Mouse (Mus musculus): ENCODE measurements around the gene Cutal. TPM values are rescaled to one million over a fixed set of nuclear protein-coding genes. Genes with fewer than 3 reads are reported as not detected.

The Cutal gene
- total and polyA plus RNA-seq, 3 experiments = not detected

DNA sequence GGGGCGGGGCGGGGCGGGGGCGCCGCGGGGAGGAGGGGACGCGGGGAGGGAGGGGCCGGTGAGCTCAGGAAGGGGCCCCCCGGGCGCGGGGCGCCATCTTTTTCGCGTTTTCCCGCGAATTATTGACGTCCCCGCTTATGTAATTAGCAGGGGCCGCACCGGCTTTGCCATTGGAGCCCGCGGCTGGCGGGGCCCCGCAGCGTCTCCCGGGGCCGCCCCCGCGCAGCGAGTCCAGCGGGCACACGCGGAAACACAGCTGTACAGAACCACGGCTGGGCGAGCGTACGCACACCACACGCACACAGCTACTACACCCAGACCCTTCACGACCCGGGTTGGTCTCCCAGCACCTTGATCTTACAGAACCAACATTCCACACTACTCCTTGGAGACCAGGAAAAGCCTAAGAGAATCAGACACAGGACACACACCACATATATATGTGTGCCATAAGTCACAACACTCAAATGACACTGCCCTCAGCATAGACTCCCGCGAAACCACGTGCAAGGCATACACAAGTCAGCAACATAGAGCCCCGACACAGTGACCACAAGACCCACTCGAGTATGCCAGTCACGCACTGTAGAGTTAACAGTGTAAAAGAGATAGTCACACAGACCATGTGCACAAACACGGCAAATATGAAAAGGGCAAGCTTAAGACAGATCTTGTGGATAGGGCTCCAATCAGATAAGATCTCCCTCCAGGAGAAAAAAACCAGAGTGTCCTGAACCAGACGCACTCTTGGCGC is 40.0 kb downstream of the Cutal start (continued):
- TF ChIP-seq HCFC1 (IDR thresholded peaks at IDR 0.05; ENCODE audit: low read depth, low read length) (peak; percentile 16; the same call in 1 of the 2 replicates), MAX (IDR thresholded peaks at IDR 0.05; ENCODE audit: low read length) (peak; percentile 81), TCF12 (IDR thresholded peaks at IDR 0.05; ENCODE audit: low read depth, low read length) (peak; percentile 66), MXI1 (IDR thresholded peaks at IDR 0.05; ENCODE audit: low read depth, low read length) (peak; percentile 65), ZNF384 (IDR thresholded peaks at IDR 0.05; ENCODE audit: low read depth, low read length) (no peak)

DNA sequence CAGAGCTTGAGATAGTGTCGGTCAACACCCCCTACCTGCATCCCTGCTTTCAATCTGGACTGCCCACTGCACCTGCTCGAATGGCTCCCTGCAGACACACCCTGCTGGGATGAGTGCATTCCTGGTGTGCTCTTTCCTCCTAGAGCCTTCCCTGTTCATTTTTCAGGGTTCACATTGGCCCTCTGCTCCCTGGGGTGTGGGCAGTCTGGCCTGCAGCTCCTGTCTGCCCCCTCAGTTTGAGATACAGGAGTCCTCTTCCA is 40.6 kb downstream of the Cutal start:
- no peaks in the 10 kb centered on the region for H3K27me3 ChIP-seq (replicated peaks)
- H3K4me3 ChIP-seq (replicated peaks in 1 of 3; ENCODE audit: low read depth in 2 of 3, low read length in 2 of 3, poor library complexity in 1 of 3) = peak overlapping the region in 2 of 3 experiments; percentile 64 to 67
- H3K9me3 ChIP-seq (replicated peaks; ENCODE audit: low read length) = no peaks in the 10 kb centered on the region
- DNase-seq (ENCODE audit: extremely low read depth) = no peak
- in situ Hi-C loops (cut with MboI; ENCODE audit: low pct_ligation_motif_present, low pct_unique_long_range_greater_than_20kb, low sequenced_read_pairs) (loop anchor here (10.0 kb wide), 1 partner anchor 50 kb away; the partner anchor contains the start of gene Traf1), dilution Hi-C loops (cut with MboI; ENCODE audit: extremely low pct_ligation_motif_present, extremely low pct_unique_long_range_greater_than_20kb, low sequenced_read_pairs) (no loop called here)
- peak overlapping the region; percentile 26 for H3K4me2 ChIP-seq (ENCODE audit: insufficient read depth, low read depth, poor library complexity, severe bottlenecking)
- H3K9ac ChIP-seq (ENCODE audit: insufficient read depth, low read depth) = peak overlapping the region; percentile 79; the same call in 1 of the 2 replicates
- H3K36me3 ChIP-seq (replicated peaks in 1 of 2; ENCODE audit: control insufficient read depth in 1 of 2, insufficient read depth in 1 of 2, low read length in 1 of 2) = peaks cover 17 to 25% of the 10 kb centered on the region in 2 experiments
- no peak overlapping the region for H3K27ac ChIP-seq (ENCODE audit: insufficient read depth, low read depth)
- no peak for TF ChIP-seq CHD2 (IDR thresholded peaks at IDR 0.05; ENCODE audit: low read length)
- no peak for TF ChIP-seq USF2 (conservative IDR thresholded peaks at IDR 0.05; ENCODE audit: low read depth, low read length)
- no peak for TF ChIP-seq MYC (IDR thresholded peaks at IDR 0.05; ENCODE audit: low read depth, low read length)
- TF ChIP-seq ELF1 (IDR thresholded peaks at IDR 0.05; ENCODE audit: low read depth, low read length) = no peak
- TF ChIP-seq KAT2A (IDR thresholded peaks at IDR 0.05; ENCODE audit: insufficient replicate concordance, low read length) = no peak
- no peak for TF ChIP-seq PAX5 (IDR thresholded peaks at IDR 0.05; ENCODE audit: low read length)
- TF ChIP-seq USF1 (IDR thresholded peaks at IDR 0.05; ENCODE audit: low read depth, low read length) = no peak
- no peak for TF ChIP-seq MEF2A (IDR thresholded peaks at IDR 0.05; ENCODE audit: borderline replicate concordance, low read depth, low read length)
- TF ChIP-seq ETS1 (conservative IDR thresholded peaks at IDR 0.05; ENCODE audit: low read depth, low read length) = no peak
- TF ChIP-seq NELFE (IDR thresholded peaks at IDR 0.05; ENCODE audit: low read depth, low read length) = no peak
- no peak for TF ChIP-seq MXI1 (IDR thresholded peaks at IDR 0.05; ENCODE audit: low read depth, low read length)
- no peak for TF ChIP-seq E2F4 (IDR thresholded peaks at IDR 0.05; ENCODE audit: insufficient replicate concordance, low read depth, low read length)
- no peak for TF ChIP-seq UBTF (IDR thresholded peaks at IDR 0.05; ENCODE audit: low read depth, low read length)
- TF ChIP-seq RCOR1 (conservative IDR thresholded peaks at IDR 0.05; ENCODE audit: low read depth, low read length) = no peak
- TF ChIP-seq ZNF384 (IDR thresholded peaks at IDR 0.05; ENCODE audit: low read depth, low read length) = no peak
- no peak for TF ChIP-seq CTCF (conservative IDR thresholded peaks at IDR 0.05 in 1 of 2, IDR thresholded peaks at IDR 0.05 in 1 of 2; ENCODE audit: low read depth in 2 of 2, low read length in 2 of 2)
- TF ChIP-seq IRF4 (IDR thresholded peaks at IDR 0.05; ENCODE audit: low read depth, low read length) = no peak
- no peak for TF ChIP-seq HCFC1 (IDR thresholded peaks at IDR 0.05; ENCODE audit: low read depth, low read length)
- TF ChIP-seq TBP (conservative IDR thresholded peaks at IDR 0.05; ENCODE audit: low read depth, low read length) = no peak
- TF ChIP-seq MAFK (IDR thresholded peaks at IDR 0.05; ENCODE audit: insufficient replicate concordance, low read length) = no peak
- peaks cover 13 to 48% of the 10 kb centered on the region in 2 experiments for H3K4me1 ChIP-seq (ENCODE audit: control insufficient read depth in 1 of 2, insufficient read depth in 2 of 2)
- no peaks in the 10 kb centered on the region for H3K79me2 ChIP-seq (replicated peaks; ENCODE audit: control insufficient read depth, extremely low read depth, insufficient read depth, poor library complexity, severe bottlenecking)
